ENCODE assay signal across 10 mouse cellular contexts in genomic region chrX:136127744-136128064, GRCm38 (mm10). TPM values are rescaled to one million over a fixed set of nuclear protein-coding genes. Genes with fewer than 3 reads are reported as not detected.
DNase-seq lines count a peak whose midpoint lies in the region; ATAC-seq and TF ChIP-seq lines count a peak whose summit lies in the region.
"Had no signal": no experiment of that assay in that cellular context is flagged by ENCODE, and none has a peak within 500 bp of the region (broad histone marks: within the 10 kb centered on the region; RNA-seq: fewer than 3 reads in every experiment).

No protein-coding gene starts in this region.

- H3K9me3 ChIP-seq in heart, postnatal 0 days (replicated peaks; ENCODE audit: control insufficient read depth, low read length) = no peaks in the 10 kb centered on the region
- H3K9me3 ChIP-seq in heart, embryonic 11.5 days (replicated peaks; ENCODE audit: control insufficient read depth, low read length) = no peaks in the 10 kb centered on the region
- H3K9me3 ChIP-seq in E14TG2a.4 (ENCODE audit: low read length) = no peaks in the 10 kb centered on the region
- H3K9me3 ChIP-seq: embryonic facial prominence, embryonic 15.5 days; megakaryocyte, embryonic 14.5 days had no signal

- peak; percentile 61 for TF ChIP-seq CTCF in heart, postnatal 0 days (IDR thresholded peaks at IDR 0.05; ENCODE audit: low read depth)
- TF ChIP-seq CTCF in E14TG2a.4 (conservative IDR thresholded peaks at IDR 0.05; ENCODE audit: low read length) = peak; percentile 61
- TF ChIP-seq CTCF in bone marrow, adult 2 months (IDR thresholded peaks at IDR 0.05; ENCODE audit: control insufficient read depth, insufficient read depth, low read length) = peak; percentile 38; the same call in 1 of the 2 replicates

- no peak overlapping the region for H3K27ac ChIP-seq in heart, postnatal 0 days (ENCODE audit: low read depth)
- H3K27ac ChIP-seq in heart, embryonic 11.5 days (ENCODE audit: low read depth, low read length) = no peak overlapping the region
- H3K27ac ChIP-seq in bone marrow, adult 2 months (ENCODE audit: control insufficient read depth, insufficient read depth, low read depth, low read length, poor library complexity) = no peak overlapping the region
- H3K27ac ChIP-seq: embryonic facial prominence, embryonic 15.5 days had no signal

- no peak overlapping the region for H3K4me3 ChIP-seq in heart, postnatal 0 days (ENCODE audit: low read depth, low read length)
- no peak overlapping the region for H3K4me3 ChIP-seq in heart, embryonic 11.5 days (ENCODE audit: low read depth, low read length)
- no peak overlapping the region for H3K4me3 ChIP-seq in E14TG2a.4 (replicated peaks; ENCODE audit: low read length)
- H3K4me3 ChIP-seq in bone marrow, adult 2 months (replicated peaks; ENCODE audit: control insufficient read depth, low read depth, low read length) = no peak overlapping the region
- H3K4me3 ChIP-seq: embryonic facial prominence, embryonic 15.5 days had no signal

- WGBS in heart, postnatal 0 days = 18% methylated on average over 5 of the region's 5 CpGs
- whole genome bisulfite sequencing in heart, embryonic 11.5 days (ENCODE audit: insufficient replicate concordance) = 19% methylated on average over 5 of the region's 5 CpGs
- 12% methylated on average over 5 of the region's 5 CpGs for WGBS in bone marrow, adult 2 months

- no peak overlapping the region for H3K9ac ChIP-seq in heart, postnatal 0 days (replicated peaks; ENCODE audit: low read depth, low read length)
- no peak overlapping the region for H3K9ac ChIP-seq in heart, embryonic 11.5 days (ENCODE audit: low read depth, low read length)
- H3K9ac ChIP-seq: embryonic facial prominence, embryonic 15.5 days had no signal

- no peaks in the 10 kb centered on the region for H3K36me3 ChIP-seq in heart, postnatal 0 days (replicated peaks; ENCODE audit: control insufficient read depth, insufficient read depth, low read length)
- no peaks in the 10 kb centered on the region for H3K36me3 ChIP-seq in heart, embryonic 11.5 days (ENCODE audit: control insufficient read depth, insufficient read depth, low read length)
- no peaks in the 10 kb centered on the region for H3K36me3 ChIP-seq in E14TG2a.4 (ENCODE audit: insufficient read depth, low read length)
- H3K36me3 ChIP-seq: embryonic facial prominence, embryonic 15.5 days had no signal

- no peaks in the 10 kb centered on the region for H3K4me1 ChIP-seq in heart, postnatal 0 days (ENCODE audit: control insufficient read depth, insufficient read depth)
- H3K4me1 ChIP-seq in heart, embryonic 11.5 days (ENCODE audit: control insufficient read depth, insufficient read depth, low read length) = no peaks in the 10 kb centered on the region
- H3K4me1 ChIP-seq in E14TG2a.4 (replicated peaks; ENCODE audit: low read depth, low read length) = no peaks in the 10 kb centered on the region
- no peaks in the 10 kb centered on the region for H3K4me1 ChIP-seq in bone marrow, adult 2 months (ENCODE audit: control insufficient read depth, insufficient read depth, low read length)
- H3K4me1 ChIP-seq: embryonic facial prominence, embryonic 15.5 days; megakaryocyte, embryonic 14.5 days had no signal

- no peak for TF ChIP-seq EP300 in heart, postnatal 0 days (IDR thresholded peaks at IDR 0.05; ENCODE audit: low read depth)

- no peak overlapping the region for H3K4me2 ChIP-seq in heart, postnatal 0 days (ENCODE audit: low read depth, low read length)
- H3K4me2 ChIP-seq in heart, embryonic 11.5 days = no peak overlapping the region
- H3K4me2 ChIP-seq: embryonic facial prominence, embryonic 15.5 days had no signal

- TF ChIP-seq POLR2A in bone marrow, adult 2 months (IDR thresholded peaks at IDR 0.05; ENCODE audit: borderline replicate concordance, control insufficient read depth, low read depth, low read length) = no peak

- peak; percentile 18 for DNase-seq in heart, postnatal 0 days (ENCODE audit: low spot score)
- peak; percentile 33 to 48 for DNase-seq in layer of hippocampus, postnatal 14 days (ENCODE audit: low spot score in 2 of 2)
- peak; percentile 53 for DNase-seq in lung, postnatal 36 days
- peak; percentile 13 to 35 for DNase-seq in thymus, postnatal 36 days

- H3K27me3 ChIP-seq in heart, postnatal 0 days (ENCODE audit: control insufficient read depth, insufficient read depth, low read length) = no peaks in the 10 kb centered on the region
- no peaks in the 10 kb centered on the region; the same call in 1 of the 2 replicates for H3K27me3 ChIP-seq in heart, embryonic 11.5 days (ENCODE audit: control insufficient read depth, insufficient read depth, low read length)
- H3K27me3 ChIP-seq in E14TG2a.4 (ENCODE audit: insufficient read depth, low read length) = no peaks in the 10 kb centered on the region
- H3K27me3 ChIP-seq: embryonic facial prominence, embryonic 15.5 days had no signal

- ATAC-seq in heart, postnatal 0 days (ENCODE audit: insufficient read depth, low read depth) = no peak
- ATAC-seq in heart, embryonic 11.5 days (replicated peaks; ENCODE audit: insufficient number of reproducible peaks, low FRiP score, low TSS enrichment) = no peak
- peak; percentile 88 for ATAC-seq in erythroblast, adult 5-6 weeks (replicated peaks; ENCODE audit: low FRiP score, poor library complexity, severe bottlenecking)

RNA-seq across cellular contexts. Expression of gene Bex4, which starts 11.1 kb away (rescaled TPM):
- 13.8 and 15.5 TPM in 2 replicates for total RNA-seq in heart, postnatal 0 days (2014; rRNA removed; ENCODE audit: low replicate concordance)
- polyA plus RNA-seq in heart, postnatal 0 days (2015; fragmentation: Nextera tagmentation; extraction: Ambion mirVana) = 93.8 and 119 TPM in 2 replicates
- 221 and 236 TPM in 2 replicates for polyA plus RNA-seq in heart, embryonic 11.5 days (2014; fragmentation: Nextera tagmentation; extraction: Ambion mirVana)
- polyA plus RNA-seq in bone marrow, adult 2 months (2011; ENCODE audit: insufficient read depth, insufficient read length, low replicate concordance, missing spikeins) = 15.6 and 15.8 TPM in 2 replicates
- 10.7 and 16.7 TPM in 2 replicates for total RNA-seq in erythroblast, adult 5-6 weeks (2015; ENCODE audit: low replicate concordance)
- total RNA-seq in erythroblast, adult 5-6 weeks (2017; ENCODE audit: low replicate concordance) = 11.8 and 12.5 TPM in 2 replicates
- total RNA-seq in layer of hippocampus, postnatal 14 days (2021) = 10 to 100 TPM; 22.3 to 24.0 TPM

RNA-seq across cellular contexts. Expression of gene Nxf3, which starts 42.6 kb away (rescaled TPM):
- not detected in 2 replicates for total RNA-seq in heart, postnatal 0 days (2014; rRNA removed; ENCODE audit: low replicate concordance)
- polyA plus RNA-seq in heart, postnatal 0 days (2015; fragmentation: Nextera tagmentation; extraction: Ambion mirVana) = 0.29 and 0.57 TPM in 2 replicates
- 0.53 and 0.56 TPM in 2 replicates for polyA plus RNA-seq in heart, embryonic 11.5 days (2014; fragmentation: Nextera tagmentation; extraction: Ambion mirVana)
- polyA plus RNA-seq in bone marrow, adult 2 months (2011; ENCODE audit: insufficient read depth, insufficient read length, low replicate concordance, missing spikeins) = 0.65 TPM in 1 of 2 replicates, not detected in the other
- 1.9 and 2.5 TPM in 2 replicates for total RNA-seq in erythroblast, adult 5-6 weeks (2015; ENCODE audit: low replicate concordance)
- 0.17 and 0.28 TPM in 2 replicates for total RNA-seq in erythroblast, adult 5-6 weeks (2017; ENCODE audit: low replicate concordance)
- not detected for total RNA-seq in layer of hippocampus, postnatal 14 days (2021)
- polyA plus RNA-seq: embryonic facial prominence, embryonic 15.5 days had no signal

RNA-seq across cellular contexts. Expression of gene Tceal8, which starts 44.4 kb away (rescaled TPM):
- 162 and 180 TPM in 2 replicates for total RNA-seq in heart, postnatal 0 days (2014; rRNA removed; ENCODE audit: low replicate concordance)
- polyA plus RNA-seq in heart, postnatal 0 days (2015; fragmentation: Nextera tagmentation; extraction: Ambion mirVana) = 202 and 229 TPM in 2 replicates
- 281 and 290 TPM in 2 replicates for polyA plus RNA-seq in heart, embryonic 11.5 days (2014; fragmentation: Nextera tagmentation; extraction: Ambion mirVana)
- polyA plus RNA-seq in bone marrow, adult 2 months (2011; ENCODE audit: insufficient read depth, insufficient read length, low replicate concordance, missing spikeins) = 36.6 and 47.6 TPM in 2 replicates
- 20.7 and 26.5 TPM in 2 replicates for total RNA-seq in erythroblast, adult 5-6 weeks (2015; ENCODE audit: low replicate concordance)
- 31.0 and 39.6 TPM in 2 replicates for total RNA-seq in erythroblast, adult 5-6 weeks (2017; ENCODE audit: low replicate concordance)
- 10 to 100 TPM; 39.5 to 42.2 TPM for total RNA-seq in layer of hippocampus, postnatal 14 days (2021)

RNA-seq across cellular contexts. Expression of gene Bex2, which starts 59.7 kb away (rescaled TPM):
- total RNA-seq in heart, postnatal 0 days (2014; rRNA removed; ENCODE audit: low replicate concordance) = 0.23 TPM in 1 of 2 replicates, not detected in the other
- 5.6 TPM in 2 replicates for polyA plus RNA-seq in heart, postnatal 0 days (2015; fragmentation: Nextera tagmentation; extraction: Ambion mirVana)
- polyA plus RNA-seq in heart, embryonic 11.5 days (2014; fragmentation: Nextera tagmentation; extraction: Ambion mirVana) = 58.7 and 66.7 TPM in 2 replicates
- 5.6 TPM in 1 of 2 replicates, not detected in the other for polyA plus RNA-seq in bone marrow, adult 2 months (2011; ENCODE audit: insufficient read depth, insufficient read length, low replicate concordance, missing spikeins)
- total RNA-seq in erythroblast, adult 5-6 weeks (2015; ENCODE audit: low replicate concordance) = not detected in 2 replicates
- total RNA-seq in erythroblast, adult 5-6 weeks (2017; ENCODE audit: low replicate concordance) = not detected in 2 replicates
- 100 to 1,000 TPM; 343 to 376 TPM for total RNA-seq in layer of hippocampus, postnatal 14 days (2021)
